Mouse (Mus musculus) frontal cortex, adult (tissue): ENCODE measurements around the gene Cldn19.

Experiments
- ATAC-seq: cut with Nextera tagmentation; 2 replicates; pipeline ENCODE4 v1.9.2; 2017; ENCODE audit warnings: mild to moderate bottlenecking, moderate library complexity, mixed read lengths; ENCODE audit not compliant: low TSS enrichment

Cldn19 gene

DNA sequence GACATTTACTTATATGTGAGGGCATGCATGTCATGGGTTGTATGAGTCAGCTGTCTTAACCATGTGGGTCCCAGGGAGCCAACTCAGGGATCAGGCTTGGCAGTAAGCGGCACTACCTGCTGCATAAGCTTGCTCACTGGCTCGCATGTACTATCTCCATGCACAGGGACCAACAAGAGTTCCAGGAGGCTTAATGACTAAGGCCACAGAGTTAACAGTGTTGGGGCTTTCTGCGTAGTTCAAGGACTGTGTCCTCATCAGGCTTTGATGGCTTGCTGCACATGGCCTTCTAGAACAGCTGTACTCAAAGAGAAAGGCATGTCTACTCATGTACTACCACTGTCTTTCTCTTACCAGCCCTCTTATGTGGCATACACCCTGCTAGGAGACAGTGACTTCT, 45.5 kb downstream of the Cldn19 start:
- no peak for ATAC-seq

GRCm38 (mm10) chr4:119301777-119302176, 46.6 kb downstream of the Cldn19 start:
- ATAC-seq = no peak

DNA sequence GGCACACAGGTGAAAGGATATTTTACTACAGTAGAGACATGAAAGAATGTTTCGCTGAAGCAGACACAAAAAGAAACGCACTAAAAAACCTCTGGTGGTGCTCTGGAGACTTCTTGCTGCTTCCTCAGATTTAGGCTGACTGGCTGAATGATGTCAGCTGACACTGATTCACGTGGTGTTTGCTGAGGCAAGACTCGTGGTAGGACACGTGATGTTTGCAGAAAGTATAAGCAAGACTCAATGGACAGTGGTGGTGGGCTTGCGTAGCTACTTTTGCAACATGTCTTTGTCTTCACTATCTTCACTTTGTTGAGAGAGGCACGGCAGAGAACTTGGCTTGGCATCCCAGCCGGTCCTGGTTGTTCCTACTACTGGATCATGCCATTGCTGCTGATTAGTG, 48.1 kb downstream of the Cldn19 start:
- no peak for ATAC-seq

GRCm38 (mm10) chr4:119305418-119305817, 50.2 kb downstream of the Cldn19 start:
- ATAC-seq = no peak
